Mouse (Mus musculus): ENCODE data around the gene Psmb3. TPM values are rescaled to one million over a fixed set of nuclear protein-coding genes. Genes with fewer than 3 reads are reported as not detected.

Gene Psmb3
- polyA plus RNA-seq, 1 experiment from 2014 or later: 430 TPM

GRCm38 (mm10) chr11:97747773-97748172, 44.6 kb downstream of the Psmb3 start:
- no peak overlapping the region for H3K27ac ChIP-seq (replicated peaks in 1 of 2; ENCODE audit: control insufficient read depth in 1 of 2, insufficient read depth in 1 of 2, low read depth in 2 of 2, low read length in 2 of 2)
- WGBS: 82% methylated on average over 8 of the region's 8 CpGs
- ATAC-seq (ENCODE audit: insufficient number of reproducible peaks, insufficient read depth, low FRiP score, low read depth): no peak
- no peak overlapping the region for H3K4me2 ChIP-seq (ENCODE audit: low read length)
- H3K9me3 ChIP-seq (ENCODE audit: control insufficient read depth, low read length): no peaks in the 10 kb centered on the region
- peaks cover 8 to 13% of the 10 kb centered on the region in 2 experiments for H3K4me1 ChIP-seq (ENCODE audit: control insufficient read depth in 2 of 2, insufficient read depth in 2 of 2, low read length in 2 of 2)
- no peaks in the 10 kb centered on the region for H3K27me3 ChIP-seq (ENCODE audit: control insufficient read depth, insufficient read depth, low read length)
- peaks cover 65% of the 10 kb centered on the region for H3K36me3 ChIP-seq (ENCODE audit: control insufficient read depth, insufficient read depth, low read length)
- H3K4me3 ChIP-seq (ENCODE audit: control insufficient read depth in 1 of 2, insufficient read depth in 1 of 2, low read depth in 1 of 2, low read length in 2 of 2): no peak overlapping the region
- H3K9ac ChIP-seq (ENCODE audit: low read length): no peak overlapping the region

- Histone ChIP-seq H3K4me2 (ENCODE audit: low read length) (no peak overlapping the region), H3K27me3 (ENCODE audit: control insufficient read depth, insufficient read depth, low read length) (no peaks in the 10 kb centered on the region), H3K9me3 (ENCODE audit: control insufficient read depth, low read length) (no peaks in the 10 kb centered on the region), H3K4me1 (ENCODE audit: control insufficient read depth in 2 of 2, insufficient read depth in 2 of 2, low read length in 2 of 2) (peaks cover 1 to 6% of the 10 kb centered on the region in 2 experiments), H3K4me3 (ENCODE audit: control insufficient read depth in 1 of 2, insufficient read depth in 1 of 2, low read depth in 1 of 2, low read length in 2 of 2) (no peak overlapping the region), H3K36me3 (ENCODE audit: control insufficient read depth, insufficient read depth, low read length) (peaks cover 72% of the 10 kb centered on the region), H3K27ac (replicated peaks in 1 of 2; ENCODE audit: control insufficient read depth in 1 of 2, insufficient read depth in 1 of 2, low read depth in 2 of 2, low read length in 2 of 2) (no peak overlapping the region), H3K9ac (ENCODE audit: low read length) (no peak overlapping the region)
- ATAC-seq (ENCODE audit: insufficient number of reproducible peaks, insufficient read depth, low FRiP score, low read depth): no peak
- WGBS: 84% methylated on average over 5 of the region's 5 CpGs
These were observed 45.3 kb downstream of the Psmb3 start for GRCm38 (mm10) chr11:97748496-97748895.

- ATAC-seq (ENCODE audit: insufficient number of reproducible peaks, insufficient read depth, low FRiP score, low read depth): no peak
These were observed 50.1 kb downstream of the Psmb3 start for GRCm38 (mm10) chr11:97753277-97753676.

GRCm38 (mm10) chr11:97758125-97758524, 54.9 kb downstream of the Psmb3 start:
- 91% methylated on average over 1 of the region's 1 CpGs for WGBS
- Histone ChIP-seq H3K9ac (ENCODE audit: low read length) (no peak overlapping the region), H3K9me3 (ENCODE audit: control insufficient read depth, low read length) (no peaks in the 10 kb centered on the region), H3K27ac (replicated peaks in 1 of 2; ENCODE audit: control insufficient read depth in 1 of 2, insufficient read depth in 1 of 2, low read depth in 2 of 2, low read length in 2 of 2) (no peak overlapping the region), H3K4me2 (ENCODE audit: low read length) (no peak overlapping the region), H3K4me3 (ENCODE audit: control insufficient read depth in 1 of 2, insufficient read depth in 1 of 2, low read depth in 1 of 2, low read length in 2 of 2) (no peak overlapping the region), H3K27me3 (ENCODE audit: control insufficient read depth, insufficient read depth, low read length) (no peaks in the 10 kb centered on the region), H3K36me3 (ENCODE audit: control insufficient read depth, insufficient read depth, low read length) (peaks cover 92% of the 10 kb centered on the region), H3K4me1 (ENCODE audit: control insufficient read depth in 2 of 2, insufficient read depth in 2 of 2, low read length in 2 of 2) (no peaks in the 10 kb centered on the region)
- no peak for ATAC-seq (ENCODE audit: insufficient number of reproducible peaks, insufficient read depth, low FRiP score, low read depth)

More at GRCm38 (mm10) chr11:97753277-97753676, 50.1 kb downstream of the Psmb3 start:
- H3K4me1 ChIP-seq (ENCODE audit: control insufficient read depth in 2 of 2, insufficient read depth in 2 of 2, low read length in 2 of 2): no peaks in the 10 kb centered on the region
- H3K36me3 ChIP-seq (ENCODE audit: control insufficient read depth, insufficient read depth, low read length): peaks cover 95% of the 10 kb centered on the region
- no peak overlapping the region for H3K4me2 ChIP-seq (ENCODE audit: low read length)
- H3K9me3 ChIP-seq (ENCODE audit: control insufficient read depth, low read length): no peaks in the 10 kb centered on the region
- 91% methylated on average over 8 of the region's 8 CpGs for WGBS
- H3K27me3 ChIP-seq (ENCODE audit: control insufficient read depth, insufficient read depth, low read length): no peaks in the 10 kb centered on the region
- no peak overlapping the region for H3K27ac ChIP-seq (replicated peaks in 1 of 2; ENCODE audit: control insufficient read depth in 1 of 2, insufficient read depth in 1 of 2, low read depth in 2 of 2, low read length in 2 of 2)
- H3K9ac ChIP-seq (ENCODE audit: low read length): no peak overlapping the region
- H3K4me3 ChIP-seq (ENCODE audit: control insufficient read depth in 1 of 2, insufficient read depth in 1 of 2, low read depth in 1 of 2, low read length in 2 of 2): no peak overlapping the region

- H3K4me1 ChIP-seq (ENCODE audit: control insufficient read depth in 2 of 2, insufficient read depth in 2 of 2, low read length in 2 of 2): no peaks in the 10 kb centered on the region
- no peak for ATAC-seq (ENCODE audit: insufficient number of reproducible peaks, insufficient read depth, low FRiP score, low read depth)
- no peaks in the 10 kb centered on the region for H3K9me3 ChIP-seq (ENCODE audit: control insufficient read depth, low read length)
- H3K27ac ChIP-seq (replicated peaks in 1 of 2; ENCODE audit: control insufficient read depth in 1 of 2, insufficient read depth in 1 of 2, low read depth in 2 of 2, low read length in 2 of 2): no peak overlapping the region
- H3K4me3 ChIP-seq (ENCODE audit: control insufficient read depth in 1 of 2, insufficient read depth in 1 of 2, low read depth in 1 of 2, low read length in 2 of 2): no peak overlapping the region
- peaks cover 91% of the 10 kb centered on the region for H3K36me3 ChIP-seq (ENCODE audit: control insufficient read depth, insufficient read depth, low read length)
- 74% methylated on average over 6 of the region's 6 CpGs for WGBS
- no peak overlapping the region for H3K4me2 ChIP-seq (ENCODE audit: low read length)
- H3K9ac ChIP-seq (ENCODE audit: low read length): no peak overlapping the region
- H3K27me3 ChIP-seq (ENCODE audit: control insufficient read depth, insufficient read depth, low read length): no peaks in the 10 kb centered on the region
These were observed 55.7 kb downstream of the Psmb3 start for GRCm38 (mm10) chr11:97758942-97759341.

- peaks cover 0 to 9% of the 10 kb centered on the region in 2 experiments; a peak in 2 of 4 replicates for H3K4me1 ChIP-seq (ENCODE audit: control insufficient read depth in 2 of 2, insufficient read depth in 2 of 2, low read length in 2 of 2)
- no peak overlapping the region for H3K9ac ChIP-seq (ENCODE audit: low read length)
- ATAC-seq (ENCODE audit: insufficient number of reproducible peaks, insufficient read depth, low FRiP score, low read depth): no peak
- no peak overlapping the region for H3K27ac ChIP-seq (replicated peaks in 1 of 2; ENCODE audit: control insufficient read depth in 1 of 2, insufficient read depth in 1 of 2, low read depth in 2 of 2, low read length in 2 of 2)
- peaks cover 73% of the 10 kb centered on the region for H3K36me3 ChIP-seq (ENCODE audit: control insufficient read depth, insufficient read depth, low read length)
- no peaks in the 10 kb centered on the region for H3K27me3 ChIP-seq (ENCODE audit: control insufficient read depth, insufficient read depth, low read length)
- H3K4me3 ChIP-seq (ENCODE audit: control insufficient read depth in 1 of 2, insufficient read depth in 1 of 2, low read depth in 1 of 2, low read length in 2 of 2): no peak overlapping the region
- no peaks in the 10 kb centered on the region for H3K9me3 ChIP-seq (ENCODE audit: control insufficient read depth, low read length)
- no peak overlapping the region for H3K4me2 ChIP-seq (ENCODE audit: low read length)
These were observed 58.4 kb downstream of the Psmb3 start for GRCm38 (mm10) chr11:97761638-97762037.

Small RNA genes lying within 50 kb of the gene (microRNA-seq; reads per million reads assigned to microRNA genes)
- gene Gm24158: not detected
- 1.1 reads per million for gene Mir6927
- not detected for gene Mir8102

Other genes starting within 250 kb of the Psmb3 start
- 0.19 TPM in 1 of 2 replicates, not detected in the other for gene 4933428G20Rik, start 203.1 kb upstream of the Psmb3 start, polyA plus RNA-seq (2014; fragmentation: Nextera tagmentation; extraction: Ambion mirVana)
- gene Srcin1, start 127.2 kb upstream of the Psmb3 start, polyA plus RNA-seq (2014; fragmentation: Nextera tagmentation; extraction: Ambion mirVana): 0.22 TPM in 1 of 2 replicates, not detected in the other
- 0.77 and 1.00 TPM in 2 replicates for gene Epop, start 73.7 kb upstream of the Psmb3 start, polyA plus RNA-seq (2014; fragmentation: Nextera tagmentation; extraction: Ambion mirVana)
- gene Mllt6, start 40.0 kb upstream of the Psmb3 start, polyA plus RNA-seq (2014; fragmentation: Nextera tagmentation; extraction: Ambion mirVana): 3.2 and 3.3 TPM in 2 replicates
- 52.6 and 63.2 TPM in 2 replicates for gene Cisd3, start 17.6 kb upstream of the Psmb3 start, polyA plus RNA-seq (2014; fragmentation: Nextera tagmentation; extraction: Ambion mirVana)
- gene Pcgf2, start 2.9 kb upstream of the Psmb3 start, polyA plus RNA-seq (2014; fragmentation: Nextera tagmentation; extraction: Ambion mirVana): 12.5 and 14.5 TPM in 2 replicates
- 0.80 and 1.1 TPM in 2 replicates for gene Pip4k2b, start 41.3 kb downstream of the Psmb3 start, polyA plus RNA-seq (2014; fragmentation: Nextera tagmentation; extraction: Ambion mirVana)
- 9.0 and 9.8 TPM in 2 replicates for gene Cwc25, start 63.2 kb downstream of the Psmb3 start, polyA plus RNA-seq (2014; fragmentation: Nextera tagmentation; extraction: Ambion mirVana)
- not detected in 2 replicates for gene 1700001P01Rik, start 72.5 kb downstream of the Psmb3 start, polyA plus RNA-seq (2014; fragmentation: Nextera tagmentation; extraction: Ambion mirVana)
- gene Rpl23, start 79.0 kb downstream of the Psmb3 start, polyA plus RNA-seq (2014; fragmentation: Nextera tagmentation; extraction: Ambion mirVana): 499 and 536 TPM in 2 replicates
- gene Lasp1, start 95.6 kb downstream of the Psmb3 start, polyA plus RNA-seq (2014; fragmentation: Nextera tagmentation; extraction: Ambion mirVana): 26.5 and 28.1 TPM in 2 replicates
- gene B230217C12Rik, start 137.4 kb downstream of the Psmb3 start, polyA plus RNA-seq (2014; fragmentation: Nextera tagmentation; extraction: Ambion mirVana): 4.2 and 5.5 TPM in 2 replicates
- 1.2 and 1.5 TPM in 2 replicates for gene Fbxo47, start 180.8 kb downstream of the Psmb3 start, polyA plus RNA-seq (2014; fragmentation: Nextera tagmentation; extraction: Ambion mirVana)

Measured in heart, embryonic 14.5 days (tissue).